Mouse (Mus musculus) hindbrain, embryonic 15.5 days (tissue): ENCODE results near the gene Metap1. TPM values are rescaled to one million over a fixed set of nuclear protein-coding genes. Genes with fewer than 3 reads are reported as not detected.
A peak's percentile ranks its signal among the peaks of the same experiment; 100 is the strongest.
"Not testable (repeated sequence)": the region's sequence is repeated elsewhere in the genome, so short reads cannot be mapped to it uniquely, and the experiment has no call there.

Source experiments
- ATAC-seq: fragments of 200-750 bp; cut with Nextera tagmentation; 2 replicates; pipeline ENCODE4 v1.8.0; 2017; ENCODE audit warnings: low read depth, moderate number of reproducible peaks, moderate TSS enrichment; ENCODE audit not compliant: low FRiP score
- H3K27ac ChIP-seq: fragments of 300-500 bp; sonication (generic); replicated peaks from 2 replicates; pipeline ENCODE4 v1.5.1; 2015; ENCODE audit warnings: mild to moderate bottlenecking, inconsistent platforms
- H3K27me3 ChIP-seq: fragments of 300-500 bp; sonication (generic); 2 replicates; pipeline ENCODE4 v1.6.1; 2015; ENCODE audit warnings: control low read depth, inconsistent platforms
- H3K36me3 ChIP-seq: fragments of 300-500 bp; sonication (generic); 2 replicates; pipeline ENCODE4 v1.6.1; 2015; ENCODE audit warnings: control low read depth, inconsistent platforms
- H3K4me1 ChIP-seq: fragments of 300-500 bp; sonication (generic); replicated peaks from 2 replicates; pipeline ENCODE4 v1.6.1; 2015; ENCODE audit warnings: control low read depth, inconsistent platforms
- H3K4me2 ChIP-seq: fragments of 300-500 bp; sonication (generic); 2 replicates; pipeline ENCODE4 v1.6.1; 2015; ENCODE audit warnings: moderate library complexity, mild to moderate bottlenecking, inconsistent platforms
- H3K4me3 ChIP-seq: fragments of 300-500 bp; sonication (generic); 2 replicates; pipeline ENCODE4 v1.5.1; 2015; ENCODE audit warnings: mild to moderate bottlenecking, inconsistent platforms
- H3K9ac ChIP-seq: fragments of 300-500 bp; sonication (generic); 2 replicates; pipeline ENCODE4 v1.6.1; 2015; ENCODE audit warnings: inconsistent platforms
- H3K9me3 ChIP-seq: fragments of 300-500 bp; sonication (generic); 2 replicates; pipeline ENCODE4 v1.6.1; 2016; ENCODE audit warnings: control low read depth, inconsistent platforms
- whole genome bisulfite sequencing: fragments of 180-500 bp; shearing (Covaris S2); methylation state at CpG from one replicate; pipeline ENCODE4 v1.1.7; 2015; 5-methylcytosine and 5-hydroxymethylcytosine counted together
- polyA plus RNA-seq: library from polyadenylated mRNA; unstranded; fragments of >200 nt; fragmentation: Nextera tagmentation; extraction: Ambion mirVana; gene quantifications from 2 replicates; pipeline ENCODE4 v1.2.1, GENCODE M21; 2015

Metap1 gene
- polyA plus RNA-seq, 1 experiment from 2014 or later: 46.2 TPM

- Histone ChIP-seq H3K27me3 (no peaks in the 10 kb centered on the region), H3K4me2 (no peak overlapping the region), H3K27ac (no peak overlapping the region), H3K9me3 (no peaks in the 10 kb centered on the region), H3K4me1 (peaks cover 7% of the 10 kb centered on the region), H3K4me3 (no peak overlapping the region), H3K9ac (no peak overlapping the region), H3K36me3 (no peaks in the 10 kb centered on the region)
- 88% methylated on average over 11 of the region's 11 CpGs for WGBS
- no peak for ATAC-seq
Observed at GRCm38 (mm10) chr3:138495166-138496145, 6.1 kb upstream of the Metap1 start.

GRCm38 (mm10) chr3:138494565-138494964 lies 5.2 kb upstream of the Metap1 start:
- no peak overlapping the region for H3K4me2 ChIP-seq

GRCm38 (mm10) chr3:138493668-138494067 lies 4.4 kb upstream of the Metap1 start:
- H3K27ac ChIP-seq: no peak overlapping the region
- no peaks in the 10 kb centered on the region for H3K4me1 ChIP-seq

More at GRCm38 (mm10) chr3:138494565-138494964, 5.2 kb upstream of the Metap1 start:
- H3K9me3 ChIP-seq: no peaks in the 10 kb centered on the region
- no peak overlapping the region for H3K27ac ChIP-seq
- no peaks in the 10 kb centered on the region for H3K27me3 ChIP-seq
- H3K4me3 ChIP-seq: no peak overlapping the region
- ATAC-seq: no peak
- H3K9ac ChIP-seq: no peak overlapping the region
- 33% methylated on average over 1 of the region's 1 CpGs for WGBS
- H3K36me3 ChIP-seq: no peaks in the 10 kb centered on the region
- H3K4me1 ChIP-seq: no peaks in the 10 kb centered on the region

GRCm38 (mm10) chr3:138490034-138490337 lies 671 bp upstream of the Metap1 start:
- Histone ChIP-seq H3K9ac (peak overlapping the region; percentile 86), H3K9me3 (no peaks in the 10 kb centered on the region), H3K4me3 (peak overlapping the region; percentile 89), H3K27ac (peak overlapping the region; percentile 85; the same call in 1 of the 2 replicates), H3K36me3 (peaks cover 8% of the 10 kb centered on the region; the same call in 1 of the 2 replicates), H3K27me3 (no peaks in the 10 kb centered on the region), H3K4me2 (peak overlapping the region; percentile 56), H3K4me1 (peaks cover 16% of the 10 kb centered on the region)
- WGBS: 31% methylated on average over 6 of the region's 6 CpGs
- no peak for ATAC-seq

More at GRCm38 (mm10) chr3:138493668-138494067, 4.4 kb upstream of the Metap1 start:
- Histone ChIP-seq H3K4me3 (no peak overlapping the region), H3K9ac (no peak overlapping the region), H3K4me2 (no peak overlapping the region), H3K9me3 (no peaks in the 10 kb centered on the region), H3K27me3 (no peaks in the 10 kb centered on the region), H3K36me3 (no peaks in the 10 kb centered on the region)
- 89% methylated on average over 3 of the region's 3 CpGs for WGBS
- no peak for ATAC-seq

GRCm38 (mm10) chr3:138488584-138489326 lies 560 bp downstream of the Metap1 start:
- Histone ChIP-seq H3K27me3 (no peaks in the 10 kb centered on the region), H3K9ac (peak overlapping the region; percentile 86), H3K4me1 (peaks cover 16% of the 10 kb centered on the region), H3K36me3 (peaks cover 13% of the 10 kb centered on the region), H3K4me2 (peak overlapping the region; percentile 56), H3K9me3 (no peaks in the 10 kb centered on the region), H3K4me3 (peak overlapping the region; percentile 89), H3K27ac (peak overlapping the region; percentile 85)
- no peak for ATAC-seq
- under 1% methylated on average over 60 of the region's 61 CpGs for WGBS

- Histone ChIP-seq H3K4me1 (peaks cover 12% of the 10 kb centered on the region), H3K27me3 (no peaks in the 10 kb centered on the region), H3K4me3 (no peak overlapping the region), H3K36me3 (peaks cover 28% of the 10 kb centered on the region), H3K27ac (no peak overlapping the region), H3K9me3 (no peaks in the 10 kb centered on the region), H3K9ac (no peak overlapping the region), H3K4me2 (no peak overlapping the region)
- 90% methylated on average over 2 of the region's 2 CpGs for WGBS
- no peak for ATAC-seq
Observed at GRCm38 (mm10) chr3:138483240-138483639, 6.1 kb downstream of the Metap1 start.

GRCm38 (mm10) chr3:138481526-138482284 lies 7.6 kb downstream of the Metap1 start:
- no peak overlapping the region for H3K9ac ChIP-seq
- peaks cover 32% of the 10 kb centered on the region for H3K36me3 ChIP-seq
- ATAC-seq: no peak
- H3K27me3 ChIP-seq: no peaks in the 10 kb centered on the region
- WGBS: 55% methylated on average over 14 of the region's 14 CpGs
- H3K4me1 ChIP-seq: no peaks in the 10 kb centered on the region
- no peak overlapping the region for H3K4me2 ChIP-seq
- no peaks in the 10 kb centered on the region for H3K9me3 ChIP-seq
- H3K27ac ChIP-seq: no peak overlapping the region
- no peak overlapping the region for H3K4me3 ChIP-seq

GRCm38 (mm10) chr3:138479489-138479888 lies 9.8 kb downstream of the Metap1 start:
- Histone ChIP-seq H3K36me3 (peaks cover 20% of the 10 kb centered on the region), H3K9me3 (no peaks in the 10 kb centered on the region), H3K9ac (no peak overlapping the region), H3K4me2 (no peak overlapping the region), H3K4me1 (no peaks in the 10 kb centered on the region), H3K4me3 (no peak overlapping the region), H3K27ac (no peak overlapping the region), H3K27me3 (no peaks in the 10 kb centered on the region)
- 98% methylated on average over 8 of the region's 8 CpGs for WGBS
- no peak for ATAC-seq

GRCm38 (mm10) chr3:138471066-138471465 lies 18.2 kb downstream of the Metap1 start:
- Histone ChIP-seq H3K36me3 (peaks cover 31% of the 10 kb centered on the region; the same call in 1 of the 2 replicates), H3K4me2 (no peak overlapping the region), H3K4me3 (no peak overlapping the region), H3K9ac (no peak overlapping the region), H3K27ac (no peak overlapping the region), H3K9me3 (no peaks in the 10 kb centered on the region), H3K4me1 (no peaks in the 10 kb centered on the region), H3K27me3 (no peaks in the 10 kb centered on the region)
- no peak for ATAC-seq
- 91% methylated on average over 3 of the region's 3 CpGs for WGBS

- H3K4me1 ChIP-seq, ATAC-seq, H3K27ac ChIP-seq, H3K9me3 ChIP-seq, H3K4me2 ChIP-seq, H3K27me3 ChIP-seq, H3K4me3 ChIP-seq, H3K9ac ChIP-seq: not testable (repeated sequence)
- H3K36me3 ChIP-seq: peaks cover 58% of the 10 kb centered on the region
- WGBS: 87% methylated on average over 1 of the region's 1 CpGs
Observed at GRCm38 (mm10) chr3:138466656-138467055, 22.7 kb downstream of the Metap1 start.

- peaks cover 69% of the 10 kb centered on the region for H3K36me3 ChIP-seq
Observed at GRCm38 (mm10) chr3:138464573-138465147, 24.7 kb downstream of the Metap1 start.

More at GRCm38 (mm10) chr3:138464573-138465147, 24.7 kb downstream of the Metap1 start:
- no peaks in the 10 kb centered on the region for H3K9me3 ChIP-seq
- no peak overlapping the region for H3K4me3 ChIP-seq
- no peak for ATAC-seq
- H3K4me2 ChIP-seq: no peak overlapping the region
- no peak overlapping the region for H3K27ac ChIP-seq
- H3K4me1 ChIP-seq: no peaks in the 10 kb centered on the region
- H3K9ac ChIP-seq: no peak overlapping the region
- H3K27me3 ChIP-seq: no peaks in the 10 kb centered on the region
- 83% methylated on average over 16 of the region's 16 CpGs for WGBS
